Mouse (Mus musculus) stomach, postnatal 0 days (tissue): ENCODE data around the gene Camkmt.

Experiments used
- CTCF ChIP-seq: IDR thresholded peaks from 2 replicates; pipeline ENCODE4 v1.5.1; 2016; ENCODE audit warnings: antibody characterized with exemption, low read depth, mild to moderate bottlenecking, moderate library complexity
- EP300 ChIP-seq: optimal IDR thresholded peaks from 2 replicates; pipeline ENCODE3; 2016; ENCODE audit warnings: antibody characterized with exemption

DNA sequence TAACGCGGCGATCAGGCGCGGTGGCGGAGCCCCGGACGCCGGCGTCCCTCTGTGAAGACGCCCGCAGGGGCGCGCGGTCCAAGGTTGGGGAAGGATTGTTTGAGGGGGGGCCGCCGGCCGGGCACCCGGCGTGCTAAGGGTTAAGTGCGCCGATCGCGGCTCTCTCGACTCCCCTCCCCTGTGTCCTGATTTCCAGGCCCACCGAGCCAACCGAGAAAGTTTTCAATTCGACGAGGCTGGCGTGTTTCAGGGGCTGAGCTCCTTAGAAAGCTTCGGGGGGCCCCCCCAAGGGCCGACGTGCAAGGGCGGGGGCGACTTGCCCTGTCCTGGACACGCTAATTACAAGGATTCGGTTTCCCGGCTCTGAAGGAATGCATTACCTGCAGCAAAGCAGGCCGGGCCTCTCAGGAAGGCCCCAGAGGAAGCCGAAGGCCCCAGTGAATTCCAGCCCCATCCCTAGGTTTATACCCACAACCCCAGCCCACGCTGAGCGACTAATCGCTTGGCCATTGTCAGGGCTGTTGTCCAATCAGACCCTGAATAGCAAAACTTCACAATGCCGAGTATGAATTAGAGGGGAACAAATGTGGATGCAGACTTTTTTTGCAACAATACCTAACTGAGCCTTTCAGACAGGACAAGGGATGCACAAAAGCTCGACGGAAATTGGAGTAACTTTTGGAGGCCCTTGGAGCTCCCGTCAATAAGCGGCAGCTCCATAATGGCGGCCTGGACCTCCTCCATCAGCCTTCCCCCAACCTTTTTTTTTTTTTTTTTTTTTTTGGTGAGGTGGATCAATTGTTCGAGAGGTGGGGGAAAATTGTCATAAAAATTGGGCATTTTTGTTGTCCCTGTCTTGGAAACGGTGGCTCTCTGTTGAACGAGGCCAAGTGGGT lies 396.5 kb downstream of the Camkmt start:
- TF ChIP-seq CTCF = no peak
- no peak for TF ChIP-seq EP300
